Mouse (Mus musculus) kidney, embryonic 16.5 days (tissue): ENCODE data around the gene Nosip. TPM values are rescaled to one million over a fixed set of nuclear protein-coding genes. Genes with fewer than 3 reads are reported as not detected.
"Not testable (repeated sequence)": the region's sequence is repeated elsewhere in the genome, so short reads cannot be mapped to it uniquely, and the experiment has no call there.

Experiments used
- ATAC-seq: fragments of 200-750 bp; cut with Nextera tagmentation; 2 replicates; pipeline ENCODE4 v1.8.0; 2017; ENCODE audit warnings: moderate TSS enrichment; ENCODE audit not compliant: low FRiP score, low TSS enrichment
- H3K27ac ChIP-seq: fragments of 300-500 bp; sonication (generic); 2 replicates; pipeline ENCODE4 v1.5.1; 2014; ENCODE audit warnings: low read length
- H3K27me3 ChIP-seq: fragments of 300-500 bp; sonication (generic); 2 replicates; pipeline ENCODE4 v1.6.1; 2014; ENCODE audit warnings: low read length, control low read depth, mixed read lengths; ENCODE audit not compliant: insufficient read depth
- H3K36me3 ChIP-seq: fragments of 300-500 bp; sonication (generic); 2 replicates; pipeline ENCODE4 v1.6.1; 2014; ENCODE audit warnings: low read length, control low read depth, mixed read lengths; ENCODE audit not compliant: insufficient read depth
- H3K4me1 ChIP-seq: fragments of 300-500 bp; sonication (generic); 2 replicates; pipeline ENCODE4 v1.6.1; 2014; ENCODE audit warnings: low read length, control low read depth, mixed read lengths; ENCODE audit not compliant: insufficient read depth
- H3K4me2 ChIP-seq: fragments of 300-500 bp; sonication (generic); replicated peaks from 2 replicates; pipeline ENCODE4 v1.6.1; 2014; ENCODE audit warnings: low read depth, low read length
- H3K4me3 ChIP-seq: fragments of 300-500 bp; sonication (generic); 2 replicates; pipeline ENCODE4 v1.5.1; 2014; ENCODE audit warnings: mild to moderate bottlenecking, low read length
- H3K9ac ChIP-seq: fragments of 300-500 bp; sonication (generic); replicated peaks from 2 replicates; pipeline ENCODE4 v1.6.1; 2014; ENCODE audit warnings: low read length
- H3K9me3 ChIP-seq: fragments of 300-500 bp; sonication (generic); 2 replicates; pipeline ENCODE4 v1.6.1; 2016; ENCODE audit warnings: low read length, control low read depth
- WGBS: fragments of 180-500 bp; shearing (Covaris S2); extraction: QIAGEN DNeasy Blood & Tissue Kit; methylation state at CpG from one replicate; pipeline ENCODE4 v1.1.7; 2014; 5-methylcytosine and 5-hydroxymethylcytosine counted together
- polyA plus RNA-seq: library from polyadenylated mRNA; unstranded; fragments of >200 nt; fragmentation: Nextera tagmentation; extraction: Ambion mirVana; gene quantifications from 2 replicates; pipeline ENCODE4 v1.2.1, GENCODE M21; 2015

Nosip gene
- polyA plus RNA-seq, 1 experiment from 2014 or later, result 86.3 TPM

DNA sequence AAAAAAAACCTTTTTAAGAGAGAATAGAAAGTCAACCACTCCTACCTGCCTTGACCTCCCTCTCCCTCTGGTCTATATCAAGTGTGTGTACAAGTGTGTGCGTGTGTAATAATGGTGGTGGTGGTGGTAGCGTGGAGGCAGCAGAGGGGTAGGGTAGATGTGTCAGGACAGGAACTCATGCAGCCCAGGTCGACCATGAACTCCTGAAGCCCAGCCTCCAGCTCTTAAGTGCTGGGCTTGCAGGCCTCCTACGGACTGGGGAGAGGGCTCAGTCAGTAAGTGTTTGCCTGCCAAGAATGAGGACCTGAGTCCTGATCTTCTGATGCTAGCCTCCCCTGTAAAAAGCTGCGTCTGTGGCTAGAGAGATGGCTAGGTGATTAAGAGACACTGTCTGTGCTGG, 42.7 kb downstream of the Nosip start:
- Histone ChIP-seq H3K4me2 (no peak overlapping the region), H3K4me1 (peaks cover 26% of the 10 kb centered on the region), H3K9ac (no peak overlapping the region), H3K27me3 (no peaks in the 10 kb centered on the region), H3K36me3 (no peaks in the 10 kb centered on the region), H3K9me3 (no peaks in the 10 kb centered on the region), H3K27ac (no peak overlapping the region), H3K4me3 (no peak overlapping the region)
- ATAC-seq, result no peak
- 78% methylated on average over 5 of the region's 5 CpGs for WGBS

DNA sequence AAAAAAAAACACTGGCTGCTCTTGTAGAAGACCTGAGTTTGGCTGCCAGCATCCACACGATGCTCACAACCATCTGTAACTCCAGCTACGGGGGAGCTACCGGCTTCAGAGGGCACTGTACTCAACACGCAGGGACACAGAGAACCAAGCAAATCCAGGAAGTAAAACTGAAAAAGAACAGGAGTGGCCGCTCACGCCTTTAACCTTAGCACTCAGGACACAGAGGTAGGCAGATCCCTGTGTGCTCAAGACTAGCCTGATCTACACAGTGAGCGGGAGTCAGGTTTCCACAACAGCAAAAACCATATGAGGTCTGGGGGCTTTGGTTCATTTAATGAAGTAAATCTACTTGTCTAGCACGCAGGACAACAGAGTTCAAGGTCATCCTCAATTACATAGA, 43.3 kb downstream of the Nosip start:
- H3K36me3 ChIP-seq, result no peaks in the 10 kb centered on the region
- no peak overlapping the region for H3K9ac ChIP-seq
- WGBS, result 65% methylated on average over 8 of the region's 8 CpGs
- no peak overlapping the region for H3K4me2 ChIP-seq
- no peaks in the 10 kb centered on the region for H3K9me3 ChIP-seq
- H3K4me1 ChIP-seq, result peaks cover 26% of the 10 kb centered on the region
- no peaks in the 10 kb centered on the region for H3K27me3 ChIP-seq
- no peak overlapping the region for H3K27ac ChIP-seq
- no peak overlapping the region for H3K4me3 ChIP-seq
- no peak for ATAC-seq

DNA sequence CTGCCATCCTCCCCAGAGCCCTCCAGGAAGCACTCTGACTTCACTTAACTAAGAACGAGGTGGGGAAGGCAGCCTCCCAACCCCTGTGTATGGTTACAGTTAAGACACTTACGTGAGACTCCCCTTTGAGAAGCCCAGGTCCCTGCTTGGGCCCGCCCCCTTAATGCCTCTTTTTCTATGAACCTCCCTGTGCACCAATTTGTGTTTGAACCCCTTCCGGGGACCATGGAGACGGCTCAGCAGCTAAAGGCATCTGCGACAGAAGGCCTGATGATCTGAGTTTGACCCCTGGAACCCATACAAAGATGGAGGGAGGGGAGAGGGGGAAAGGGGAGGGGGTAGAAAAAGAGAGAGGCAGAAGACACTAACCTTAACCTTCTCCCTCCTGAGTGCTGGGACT, 44.2 kb downstream of the Nosip start:
- H3K4me3 ChIP-seq, result no peak overlapping the region
- WGBS, result 75% methylated on average over 6 of the region's 6 CpGs
- no peak for ATAC-seq
- no peak overlapping the region for H3K4me2 ChIP-seq
- H3K27me3 ChIP-seq, result no peaks in the 10 kb centered on the region
- peaks cover 26% of the 10 kb centered on the region for H3K4me1 ChIP-seq
- H3K9me3 ChIP-seq, result no peaks in the 10 kb centered on the region
- H3K9ac ChIP-seq, result no peak overlapping the region
- H3K36me3 ChIP-seq, result no peaks in the 10 kb centered on the region
- no peak overlapping the region for H3K27ac ChIP-seq

DNA sequence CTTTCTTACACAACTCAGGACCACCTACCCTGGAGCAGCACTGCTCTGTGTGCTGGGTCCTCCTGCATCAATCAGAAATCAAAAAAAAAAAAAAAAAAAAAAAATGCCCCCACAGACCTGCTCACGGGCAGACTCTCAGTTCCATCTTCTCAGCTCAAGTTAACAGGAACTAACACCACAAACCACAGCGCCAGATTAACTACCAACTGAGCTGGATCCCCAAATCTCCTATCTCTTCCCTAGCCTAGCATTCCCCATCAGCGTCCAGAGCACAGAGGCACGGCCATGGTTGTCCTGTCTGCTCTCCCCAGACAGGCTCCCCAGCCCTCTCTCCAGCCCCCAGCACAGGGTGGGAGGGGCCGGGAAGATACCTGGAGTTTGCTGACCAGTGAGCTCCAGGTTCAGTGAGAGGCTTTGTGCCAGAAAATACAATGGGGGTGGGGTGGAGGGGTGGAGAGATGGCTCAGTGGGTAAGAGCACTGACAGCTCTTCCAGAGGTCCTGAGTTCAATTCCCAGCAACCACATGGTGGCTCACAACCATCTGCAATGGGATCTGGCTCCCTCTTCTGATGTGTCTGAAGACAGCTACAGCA, 44.9 kb downstream of the Nosip start:
- no peak overlapping the region for H3K4me3 ChIP-seq
- no peak overlapping the region for H3K27ac ChIP-seq
- H3K9ac ChIP-seq, result no peak overlapping the region
- no peak for ATAC-seq
- peaks cover 22% of the 10 kb centered on the region for H3K4me1 ChIP-seq
- H3K9me3 ChIP-seq, result no peaks in the 10 kb centered on the region
- no peak overlapping the region for H3K4me2 ChIP-seq
- WGBS, result 70% methylated on average over 5 of the region's 5 CpGs
- H3K27me3 ChIP-seq, result no peaks in the 10 kb centered on the region
- H3K36me3 ChIP-seq, result no peaks in the 10 kb centered on the region

DNA sequence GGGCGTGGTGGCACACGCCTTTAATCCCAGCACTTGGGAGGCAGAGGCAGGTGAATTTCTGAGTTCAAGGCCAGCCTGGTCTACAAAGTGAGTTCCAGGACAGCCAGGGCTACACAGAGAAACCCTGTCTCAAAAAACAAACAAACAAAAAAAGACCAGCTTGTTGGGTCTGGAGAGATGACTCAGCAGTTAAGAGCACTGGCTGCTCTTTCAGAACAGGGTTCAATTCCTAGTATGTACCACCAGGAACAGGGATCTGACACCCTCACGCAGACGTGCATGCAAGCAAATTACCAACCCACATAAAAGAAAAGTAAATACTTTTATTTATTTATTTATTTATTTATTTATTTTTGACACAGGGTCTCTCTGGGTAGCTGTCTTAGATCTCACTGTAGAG, 47.9 kb downstream of the Nosip start:
- not testable (repeated sequence) for H3K9me3 ChIP-seq, ATAC-seq, H3K4me1 ChIP-seq, H3K4me2 ChIP-seq, H3K4me3 ChIP-seq, H3K9ac ChIP-seq, H3K27ac ChIP-seq, H3K27me3 ChIP-seq, H3K36me3 ChIP-seq
- 88% methylated on average over 4 of the region's 4 CpGs for WGBS

DNA sequence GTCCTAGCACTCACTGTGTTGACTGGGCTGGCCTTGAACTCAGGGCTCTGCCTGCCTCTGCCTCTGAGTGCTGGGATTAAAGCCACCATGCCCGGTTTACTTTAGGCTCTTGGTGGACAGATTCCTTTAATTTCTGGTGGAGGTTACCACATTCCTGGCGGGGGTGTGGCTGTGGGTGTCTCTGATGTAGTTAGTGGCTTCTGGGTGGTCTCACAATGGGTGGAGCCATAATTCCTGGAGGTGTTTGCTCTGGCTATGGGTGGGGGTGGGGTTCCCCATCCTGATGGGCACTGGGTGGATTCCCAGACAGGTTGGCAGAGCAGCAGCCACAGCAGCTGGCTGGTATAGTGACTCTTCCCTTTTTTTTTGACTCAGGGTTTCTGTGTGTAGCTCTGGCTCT, 49.7 kb downstream of the Nosip start:
- Histone ChIP-seq H3K36me3 (no peaks in the 10 kb centered on the region), H3K9ac (no peak overlapping the region), H3K27ac (no peak overlapping the region), H3K27me3 (no peaks in the 10 kb centered on the region), H3K4me3 (no peak overlapping the region), H3K4me1 (no peaks in the 10 kb centered on the region), H3K4me2 (no peak overlapping the region), H3K9me3 (no peaks in the 10 kb centered on the region)
- ATAC-seq, result no peak
- WGBS, result 70% methylated on average over 2 of the region's 2 CpGs

DNA sequence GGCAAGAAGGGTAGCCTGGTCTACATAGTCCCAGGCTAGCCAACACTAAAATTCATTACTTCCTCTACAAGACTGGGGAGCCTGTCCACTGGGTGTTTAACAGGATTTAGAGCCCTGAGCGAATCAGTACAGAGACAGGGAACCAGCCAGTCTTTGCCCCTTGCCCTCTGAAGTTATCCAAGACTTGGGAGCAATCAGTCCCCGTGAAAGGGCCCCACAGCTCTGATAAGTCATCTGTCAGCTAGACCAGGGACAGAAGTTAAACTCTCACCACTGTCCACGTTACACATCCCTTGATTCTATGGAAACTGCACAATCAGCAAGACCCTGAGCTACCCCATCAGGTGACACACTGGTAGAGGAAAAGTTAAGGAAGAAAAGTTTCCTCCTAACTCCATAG, 50.3 kb downstream of the Nosip start:
- no peak for ATAC-seq
- Histone ChIP-seq H3K27me3 (no peaks in the 10 kb centered on the region), H3K9me3 (no peaks in the 10 kb centered on the region), H3K36me3 (no peaks in the 10 kb centered on the region), H3K4me2 (no peak overlapping the region), H3K27ac (no peak overlapping the region), H3K9ac (no peak overlapping the region), H3K4me1 (0 out of 2 replicates have a peak, but pooled peaks cover under 1% of the 10 kb centered on the region), H3K4me3 (no peak overlapping the region)
- 23% methylated on average over 3 of the region's 3 CpGs for WGBS

DNA sequence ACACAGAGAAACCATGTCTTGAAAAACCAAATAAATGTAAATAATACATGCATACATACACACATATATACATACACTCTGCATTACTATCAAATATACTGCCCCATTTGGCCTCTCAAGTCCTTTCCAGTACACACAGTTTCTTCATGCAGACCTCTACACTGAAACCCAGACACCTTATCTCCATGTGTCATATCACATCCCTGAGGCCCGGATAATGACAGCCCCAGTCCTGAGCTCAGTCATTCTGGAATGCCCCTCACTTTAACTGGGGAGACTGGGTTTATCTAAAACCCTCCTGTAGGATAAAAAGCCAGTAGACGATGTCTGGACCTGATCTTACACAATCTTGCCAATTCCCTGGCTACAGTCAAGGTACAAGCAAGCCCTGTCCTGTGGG, 51.2 kb downstream of the Nosip start:
- 0 out of 2 replicates have a peak, but pooled peaks cover under 1% of the 10 kb centered on the region for H3K36me3 ChIP-seq
- H3K9me3 ChIP-seq, result no peaks in the 10 kb centered on the region
- no peak overlapping the region; the same call in 1 of the 2 replicates for H3K9ac ChIP-seq
- ATAC-seq, result no peak
- no peaks in the 10 kb centered on the region for H3K27me3 ChIP-seq
- H3K4me2 ChIP-seq, result no peak overlapping the region
- H3K4me3 ChIP-seq, result no peak overlapping the region
- 77% methylated on average over 2 of the region's 2 CpGs for WGBS
- H3K4me1 ChIP-seq, result 0 out of 2 replicates have a peak, but pooled peaks cover 8% of the 10 kb centered on the region
- no peak overlapping the region for H3K27ac ChIP-seq

DNA sequence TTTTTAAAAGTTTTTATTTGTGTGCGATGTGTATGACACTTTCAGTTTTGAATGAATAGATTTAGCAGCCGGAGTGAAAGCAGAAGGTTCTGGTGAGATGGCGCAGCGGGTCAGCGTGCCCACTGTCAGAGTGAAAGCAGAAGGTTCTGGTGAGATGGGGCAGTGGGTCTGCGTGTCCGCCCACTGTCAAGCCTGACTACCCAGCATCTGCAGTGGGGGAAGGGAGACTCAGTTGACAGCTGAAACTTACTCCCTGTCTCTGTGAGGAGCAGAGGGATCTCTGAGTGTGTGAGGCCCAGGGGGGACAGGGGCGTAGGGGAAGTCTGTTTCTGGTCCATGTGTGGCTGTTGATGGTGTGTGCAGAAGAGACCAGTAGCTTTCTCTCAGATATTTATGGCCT, 55.3 kb downstream of the Nosip start:
- H3K9ac ChIP-seq, result no peak overlapping the region
- H3K27ac ChIP-seq, result peak overlapping the region; percentile 17; the same call in 1 of the 2 replicates
- H3K36me3 ChIP-seq, result peaks cover 40% of the 10 kb centered on the region
- WGBS, result 63% methylated on average over 8 of the region's 8 CpGs
- H3K27me3 ChIP-seq, result no peaks in the 10 kb centered on the region
- no peaks in the 10 kb centered on the region for H3K9me3 ChIP-seq
- peaks cover 13% of the 10 kb centered on the region for H3K4me1 ChIP-seq
- H3K4me2 ChIP-seq, result no peak overlapping the region
- no peak overlapping the region for H3K4me3 ChIP-seq
- no peak for ATAC-seq

DNA sequence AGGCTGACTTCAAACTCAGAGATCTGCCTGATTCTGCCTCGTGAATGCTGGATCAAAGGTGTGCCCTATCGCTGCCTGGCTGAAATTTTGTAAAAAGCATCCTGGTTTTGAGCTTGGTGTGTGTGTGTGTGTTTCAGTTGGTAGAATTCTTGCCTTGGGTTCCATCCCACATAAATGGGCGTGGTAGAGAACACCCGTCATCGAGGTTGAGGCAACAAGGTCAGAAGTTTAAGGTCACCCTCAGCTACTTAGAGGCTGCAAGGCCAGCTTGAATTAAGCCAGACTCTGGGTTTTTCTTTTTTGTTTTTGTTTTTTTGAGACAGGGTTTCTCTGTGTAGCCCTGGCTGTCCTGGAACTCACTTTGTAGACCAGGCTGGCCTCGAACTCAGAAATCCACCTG, 56.1 kb downstream of the Nosip start:
- 83% methylated on average over 6 of the region's 6 CpGs for WGBS
- ATAC-seq, result no peak
- peak overlapping the region; percentile 17; the same call in 1 of the 2 replicates for H3K27ac ChIP-seq

More for the DNA sequence above, 56.1 kb downstream of the Nosip start:
- H3K4me1 ChIP-seq, result peaks cover 20% of the 10 kb centered on the region
- H3K9me3 ChIP-seq, result no peaks in the 10 kb centered on the region
- no peaks in the 10 kb centered on the region for H3K27me3 ChIP-seq
- no peak overlapping the region for H3K4me3 ChIP-seq
- no peak overlapping the region for H3K4me2 ChIP-seq
- H3K36me3 ChIP-seq, result peaks cover 47% of the 10 kb centered on the region
- H3K9ac ChIP-seq, result no peak overlapping the region
